Mouse (Mus musculus): Measurements from ENCODE around the gene Bex2. TPM values are rescaled to one million over a fixed set of nuclear protein-coding genes. Genes with fewer than 3 reads are reported as not detected.
"Not testable (repeated sequence)": the region's sequence is repeated elsewhere in the genome, so short reads cannot be mapped to it uniquely, and the experiment has no call there.

The Bex2 gene
- polyA plus RNA-seq, 1 experiment from 2014 or later: 149 TPM

DNA sequence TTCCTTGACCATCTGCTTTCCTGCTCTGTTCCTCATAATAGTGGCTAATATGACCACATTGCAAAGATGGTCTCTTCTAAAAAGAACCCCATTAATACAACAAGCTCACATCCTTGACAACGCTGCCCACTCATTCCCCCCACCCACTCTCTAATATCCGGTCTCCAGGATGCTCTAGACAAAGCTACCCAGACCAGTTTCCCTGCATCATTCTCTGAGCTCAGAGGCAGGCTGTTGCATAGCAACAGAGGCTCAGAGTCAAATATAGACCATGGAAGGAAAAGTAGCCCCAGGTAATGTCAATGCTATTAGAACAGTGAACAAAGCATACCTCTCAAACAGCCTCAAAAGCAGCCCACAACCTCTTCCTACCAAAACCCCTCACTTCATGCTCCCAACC is 26.4 kb upstream of the Bex2 start:
- Histone ChIP-seq H3K9ac (replicated peaks) (no peak overlapping the region), H3K4me3 (ENCODE audit: low read depth, low read length) (no peak overlapping the region), H3K4me2 (ENCODE audit: low read depth, low read length) (no peak overlapping the region), H3K36me3 (replicated peaks; ENCODE audit: insufficient read depth, low read length) (no peaks in the 10 kb centered on the region), H3K9me3 (ENCODE audit: low read length) (no peaks in the 10 kb centered on the region), H3K4me1 (ENCODE audit: insufficient read depth) (no peaks in the 10 kb centered on the region), H3K27ac (ENCODE audit: low read depth) (no peak overlapping the region), H3K27me3 (ENCODE audit: insufficient read depth, low read length) (no peaks in the 10 kb centered on the region)
- ATAC-seq (no peak), DNase-seq (no peak)
- 75% methylated on average over 2 of the region's 2 CpGs for WGBS (ENCODE audit: insufficient replicate concordance)
- TF ChIP-seq EP300 (IDR thresholded peaks at IDR 0.05; ENCODE audit: low read depth): no peak
- TF ChIP-seq CTCF (IDR thresholded peaks at IDR 0.05; ENCODE audit: low read depth): no peak

DNA sequence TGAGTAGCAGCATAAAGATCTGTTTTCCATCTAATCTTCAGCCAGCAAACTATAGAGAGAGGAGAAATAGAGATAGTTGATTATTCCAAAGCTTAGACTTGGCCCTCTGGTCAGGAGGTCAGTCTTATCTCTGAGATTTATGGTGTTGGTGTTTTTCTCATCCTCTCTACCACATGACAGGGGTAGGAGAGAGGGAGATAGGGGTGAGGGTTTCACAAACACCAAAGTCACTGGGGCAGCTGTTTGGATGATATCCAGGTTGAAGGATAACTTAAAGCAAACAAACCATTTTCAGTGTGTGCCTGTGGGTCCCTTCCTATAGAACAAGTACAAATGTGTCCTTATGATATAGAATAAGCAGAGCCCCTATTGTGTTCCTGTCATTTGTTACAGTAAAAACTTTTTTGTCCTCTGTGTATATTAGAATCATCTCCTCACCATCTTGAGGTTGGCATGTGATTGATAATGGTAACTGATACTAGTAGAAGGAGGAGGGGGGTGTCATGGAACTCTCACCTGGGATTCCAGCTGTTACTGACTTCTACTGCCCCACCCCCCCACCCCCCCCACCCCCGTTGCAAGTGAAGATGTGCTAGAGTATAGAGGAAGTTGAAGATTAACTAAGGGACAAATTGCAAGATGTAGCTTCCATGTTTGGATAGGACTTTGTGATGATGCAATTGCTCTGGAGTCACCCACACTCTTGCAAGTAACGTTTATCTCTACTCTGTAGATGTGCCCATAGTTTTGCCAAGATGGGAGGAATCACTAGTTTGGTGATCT is 24.7 kb upstream of the Bex2 start:
- WGBS (ENCODE audit: insufficient replicate concordance): 17% methylated on average over 2 of the region's 2 CpGs
- Histone ChIP-seq H3K9me3 (ENCODE audit: low read length) (no peaks in the 10 kb centered on the region), H3K9ac (replicated peaks) (no peak overlapping the region), H3K27me3 (ENCODE audit: insufficient read depth, low read length) (no peaks in the 10 kb centered on the region), H3K36me3 (replicated peaks; ENCODE audit: insufficient read depth, low read length) (no peaks in the 10 kb centered on the region), H3K4me3 (ENCODE audit: low read depth, low read length) (no peak overlapping the region), H3K4me2 (ENCODE audit: low read depth, low read length) (no peak overlapping the region), H3K4me1 (ENCODE audit: insufficient read depth) (no peaks in the 10 kb centered on the region), H3K27ac (ENCODE audit: low read depth) (no peak overlapping the region; the same call in 1 of the 2 replicates)
- DNase-seq: no peak
- TF ChIP-seq CTCF (IDR thresholded peaks at IDR 0.05; ENCODE audit: low read depth) (no peak), EP300 (IDR thresholded peaks at IDR 0.05; ENCODE audit: low read depth) (no peak)
- ATAC-seq: peak; percentile 85

DNA sequence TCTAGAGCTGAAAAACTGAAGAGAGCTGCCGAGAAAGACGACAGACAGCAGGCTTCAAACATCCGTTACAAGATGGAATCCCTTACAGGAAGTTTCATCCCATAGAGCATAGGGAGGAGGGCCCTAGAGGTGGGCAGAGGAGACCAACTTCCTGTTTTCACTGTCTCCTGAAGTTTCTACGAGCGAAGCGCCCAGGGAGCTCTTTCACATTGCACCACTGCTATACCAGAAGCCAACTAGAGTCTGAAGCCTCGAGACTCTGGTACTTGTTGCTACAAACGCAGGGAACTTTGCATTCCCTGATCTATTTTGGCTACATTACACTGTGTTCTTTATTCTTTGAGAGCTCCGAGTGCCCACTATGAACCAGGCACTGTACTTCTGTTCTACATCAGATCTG is 17.1 kb upstream of the Bex2 start, which contains the start of gene Nxf3:
Gene Nxf3 (minus strand): TSS at position 101 of the 400 bp plus-strand sequence.
- Histone ChIP-seq H3K4me3 (ENCODE audit: low read depth, low read length) (no peak within 1 kb of the TSS), H3K9me3 (ENCODE audit: low read length) (no peaks in the 10 kb centered on the region), H3K4me2 (ENCODE audit: low read depth, low read length) (no peak within 1 kb of the TSS), H3K27me3 (ENCODE audit: insufficient read depth, low read length) (no peaks in the 10 kb centered on the region), H3K36me3 (replicated peaks; ENCODE audit: insufficient read depth, low read length) (no peaks in the 10 kb centered on the region), H3K9ac (replicated peaks) (no peak within 1 kb of the TSS), H3K4me1 (ENCODE audit: insufficient read depth) (no peaks in the 10 kb centered on the region), H3K27ac (ENCODE audit: low read depth) (no peak within 1 kb of the TSS)
- 73% methylated on average over 9 of the region's 9 CpGs for WGBS (ENCODE audit: insufficient replicate concordance)
- TF ChIP-seq CTCF (IDR thresholded peaks at IDR 0.05; ENCODE audit: low read depth) (no peak), EP300 (IDR thresholded peaks at IDR 0.05; ENCODE audit: low read depth) (no peak)
- ATAC-seq (no peak), DNase-seq (no peak)

DNA sequence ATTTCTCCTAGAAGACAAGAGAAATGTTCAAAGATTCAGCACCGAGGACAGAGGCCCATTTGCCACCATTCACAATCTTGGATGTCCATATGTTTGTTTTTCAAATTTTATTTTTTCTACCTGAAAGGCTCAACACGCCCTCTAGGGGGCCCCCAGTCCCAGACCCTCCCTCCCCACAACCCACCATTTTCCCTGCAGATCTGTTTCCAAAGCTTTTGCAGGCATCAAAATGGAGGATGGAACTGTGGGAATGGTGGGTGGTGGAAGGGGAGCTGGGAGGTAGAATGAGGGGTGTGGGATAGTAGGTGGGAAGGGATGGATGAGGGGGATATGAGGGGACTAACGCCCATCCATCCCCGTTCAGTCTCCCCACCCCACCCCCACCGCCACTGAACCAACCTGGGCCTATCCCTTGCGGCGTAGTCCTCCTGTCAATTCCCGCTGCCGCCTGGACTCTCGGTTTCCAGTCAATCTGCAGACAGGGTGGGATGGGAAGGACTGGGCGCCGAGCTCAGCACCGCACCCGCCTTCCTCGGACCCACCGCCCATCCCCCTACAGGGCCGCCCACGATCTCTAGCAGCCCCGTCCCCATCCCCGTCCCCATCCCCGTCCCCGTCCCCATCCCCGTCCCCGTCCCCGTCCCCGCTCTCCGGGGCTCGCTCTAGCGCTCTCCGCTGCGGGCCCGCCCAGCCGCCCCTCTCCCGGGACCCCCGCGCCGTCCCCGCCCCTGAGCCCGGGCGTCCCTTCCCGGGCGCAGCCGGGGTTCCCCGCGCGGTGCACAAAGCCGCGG is 640 bp downstream of the Bex2 start:
- not testable (repeated sequence) for H3K36me3 ChIP-seq (replicated peaks; ENCODE audit: insufficient read depth, low read length); H3K27me3 ChIP-seq (ENCODE audit: insufficient read depth, low read length); H3K27ac ChIP-seq (ENCODE audit: low read depth); H3K9ac ChIP-seq (replicated peaks); H3K9me3 ChIP-seq (ENCODE audit: low read length); H3K4me1 ChIP-seq (ENCODE audit: insufficient read depth)
- peak; percentile 40 for ATAC-seq
- Histone ChIP-seq H3K4me2 (ENCODE audit: low read depth, low read length) (peak overlapping the region; percentile 42), H3K4me3 (ENCODE audit: low read depth, low read length) (peak overlapping the region; percentile 34)
- peak; percentile 13 for DNase-seq
- WGBS (ENCODE audit: insufficient replicate concordance): 17% methylated on average over 2 of the region's 48 CpGs

DNA sequence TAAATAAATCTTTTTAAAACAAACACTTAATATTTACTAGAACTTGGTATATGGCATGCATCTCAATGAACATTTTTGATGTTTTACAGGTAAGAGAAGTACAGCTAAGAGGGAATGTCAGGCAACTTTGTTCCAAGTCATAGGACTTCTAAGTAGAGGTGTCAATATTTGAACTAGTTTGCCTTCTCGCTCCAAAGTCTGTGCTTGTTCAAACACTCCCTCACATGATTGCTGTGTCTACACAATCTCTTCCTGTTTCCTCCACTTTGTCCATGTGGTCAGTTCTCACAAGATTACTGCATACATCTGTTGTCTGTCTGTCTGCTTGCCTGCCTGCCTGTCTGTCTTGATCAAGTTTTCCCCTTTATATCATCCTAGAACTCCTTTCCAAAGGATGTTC is 7.3 kb downstream of the Bex2 start:
- no peak for DNase-seq
- no peaks in the 10 kb centered on the region for H3K27me3 ChIP-seq (ENCODE audit: insufficient read depth, low read length)
- no peak overlapping the region for H3K4me2 ChIP-seq (ENCODE audit: low read depth, low read length)
- peak; percentile 81 for ATAC-seq
- no peak overlapping the region for H3K9ac ChIP-seq (replicated peaks)
- no peaks in the 10 kb centered on the region for H3K36me3 ChIP-seq (replicated peaks; ENCODE audit: insufficient read depth, low read length)
- WGBS (ENCODE audit: insufficient replicate concordance): 44% methylated on average over 1 of the region's 1 CpGs
- peak overlapping the region; percentile 39; the same call in 1 of the 2 replicates for H3K27ac ChIP-seq (ENCODE audit: low read depth)
- H3K4me3 ChIP-seq (ENCODE audit: low read depth, low read length): no peak overlapping the region
- TF ChIP-seq CTCF (IDR thresholded peaks at IDR 0.05; ENCODE audit: low read depth): no peak
- peak; percentile 41; the same call in 1 of the 2 replicates for TF ChIP-seq EP300 (IDR thresholded peaks at IDR 0.05; ENCODE audit: low read depth)
- H3K4me1 ChIP-seq (ENCODE audit: insufficient read depth): no peaks in the 10 kb centered on the region
- H3K9me3 ChIP-seq (ENCODE audit: low read length): no peaks in the 10 kb centered on the region

DNA sequence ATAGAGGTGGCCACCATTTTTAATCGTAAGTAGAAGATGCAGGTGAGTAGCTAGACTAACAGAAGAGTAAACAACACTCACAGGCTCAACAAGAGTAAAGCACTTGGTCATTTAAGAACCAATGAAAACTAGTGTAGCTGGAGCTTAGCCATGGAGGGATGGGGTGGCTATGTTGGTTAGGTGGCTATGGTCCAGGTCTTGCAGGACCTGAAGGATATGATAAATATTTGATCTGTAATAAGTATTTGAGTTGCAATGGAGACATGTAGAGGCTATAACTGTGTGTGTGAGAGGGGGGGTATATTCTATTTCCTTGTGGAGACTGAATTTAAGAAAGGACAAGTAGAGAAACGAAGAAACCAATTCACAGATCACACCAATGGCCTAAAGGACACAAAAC is 16.8 kb downstream of the Bex2 start:
- H3K4me3 ChIP-seq (ENCODE audit: low read depth, low read length): no peak overlapping the region
- no peak for DNase-seq
- no peaks in the 10 kb centered on the region for H3K27me3 ChIP-seq (ENCODE audit: insufficient read depth, low read length)
- no peak for ATAC-seq
- 76% methylated on average over 2 of the region's 2 CpGs for WGBS (ENCODE audit: insufficient replicate concordance)
- H3K27ac ChIP-seq (ENCODE audit: low read depth): no peak overlapping the region
- no peaks in the 10 kb centered on the region for H3K36me3 ChIP-seq (replicated peaks; ENCODE audit: insufficient read depth, low read length)
- H3K4me2 ChIP-seq (ENCODE audit: low read depth, low read length): no peak overlapping the region
- no peak overlapping the region for H3K9ac ChIP-seq (replicated peaks)
- TF ChIP-seq EP300 (IDR thresholded peaks at IDR 0.05; ENCODE audit: low read depth): no peak
- no peak for TF ChIP-seq CTCF (IDR thresholded peaks at IDR 0.05; ENCODE audit: low read depth)
- H3K9me3 ChIP-seq (ENCODE audit: low read length): no peaks in the 10 kb centered on the region
- no peaks in the 10 kb centered on the region for H3K4me1 ChIP-seq (ENCODE audit: insufficient read depth)
